Mouse (Mus musculus) small intestine, adult 2 months (tissue): Measurements from ENCODE around the gene Dnaic1.
"Not testable (repeated sequence)": the region's sequence is repeated elsewhere in the genome, so short reads cannot be mapped to it uniquely, and the experiment has no call there.

Source experiments
- CTCF ChIP-seq: fragments of 200-500 bp; IDR thresholded peaks from 2 replicates; pipeline ENCODE4 v1.5.1; 2012; ENCODE audit warnings: low read depth, mild to moderate bottlenecking, control low read depth, inconsistent platforms, low read length, moderate library complexity, mixed read lengths; ENCODE audit not compliant: insufficient replicate concordance, insufficient read length; ENCODE audit errors: extremely low read depth
- POLR2A ChIP-seq: fragments of 200-500 bp; IDR thresholded peaks from 2 replicates; pipeline ENCODE4 v1.6.1; 2012; ENCODE audit warnings: low read depth, mild to moderate bottlenecking, control low read depth, inconsistent platforms, low read length, moderate library complexity

DNA sequence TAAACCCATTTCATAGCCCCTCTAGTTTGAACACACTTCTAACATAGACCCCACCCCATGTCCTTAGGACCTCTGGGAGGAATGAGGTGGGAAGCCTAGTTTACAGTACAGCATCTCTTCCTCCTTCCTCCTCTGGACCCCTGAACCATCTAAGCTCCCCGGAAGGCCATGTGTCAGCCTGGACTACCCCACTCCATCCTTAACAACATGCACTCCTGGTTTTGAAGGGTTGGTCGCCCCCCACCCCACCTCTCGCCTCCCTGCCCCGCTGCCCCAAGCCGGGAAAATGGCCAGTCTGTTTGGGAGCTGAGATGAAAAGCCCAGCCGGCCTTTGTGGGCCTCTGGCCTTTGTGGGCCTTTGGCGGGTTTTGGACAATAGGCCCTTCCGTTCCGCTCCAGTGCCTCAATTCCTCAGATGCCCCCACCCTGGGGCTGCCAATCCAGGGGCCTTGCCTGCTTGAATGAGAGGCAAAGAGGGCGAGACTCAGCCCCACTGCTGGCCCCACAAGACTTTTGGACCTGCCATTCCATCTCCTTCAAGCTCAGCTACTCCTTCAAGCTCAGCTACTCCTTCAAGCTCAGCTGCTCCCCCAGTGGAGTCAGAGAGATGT is 116.4 kb downstream of the Dnaic1 start:
- not testable (repeated sequence) for TF ChIP-seq CTCF, POLR2A
